Mouse (Mus musculus) liver (tissue): ENCODE results near the gene Cdh22.

Source experiments
- DNase-seq: peaks from one replicate; pipeline ENCODE4 v3.0.0-alpha.2; 2020; ENCODE audit warnings: mixed read lengths

The Cdh22 gene

GRCm38 (mm10) chr2:165234613-165235291, at the start of gene Cdh22:
Cdh22 (minus strand) TSS chr2:165234853.
- DNase-seq, result peak; percentile 32

DNA sequence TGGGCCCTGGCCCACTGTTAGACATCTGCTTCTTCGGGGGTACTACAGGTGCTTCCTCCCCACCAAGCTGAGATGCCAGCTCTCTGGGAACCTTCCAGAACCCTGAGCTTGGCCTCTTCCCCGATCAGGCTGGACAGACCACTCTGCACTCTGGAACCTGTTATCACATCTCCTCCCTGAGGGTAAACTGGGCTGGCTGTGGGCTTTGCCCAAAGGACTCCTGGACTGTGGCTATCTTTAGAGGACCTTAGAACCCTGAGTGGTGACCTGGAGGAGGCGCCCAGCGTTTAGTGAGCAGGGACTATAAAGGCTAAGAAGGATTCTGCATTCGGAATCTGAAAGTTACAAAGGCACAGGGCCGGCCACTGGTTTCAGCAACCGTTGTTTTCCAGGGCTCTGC, 49.7 kb upstream of the Cdh22 start:
- DNase-seq, result no peak

DNA sequence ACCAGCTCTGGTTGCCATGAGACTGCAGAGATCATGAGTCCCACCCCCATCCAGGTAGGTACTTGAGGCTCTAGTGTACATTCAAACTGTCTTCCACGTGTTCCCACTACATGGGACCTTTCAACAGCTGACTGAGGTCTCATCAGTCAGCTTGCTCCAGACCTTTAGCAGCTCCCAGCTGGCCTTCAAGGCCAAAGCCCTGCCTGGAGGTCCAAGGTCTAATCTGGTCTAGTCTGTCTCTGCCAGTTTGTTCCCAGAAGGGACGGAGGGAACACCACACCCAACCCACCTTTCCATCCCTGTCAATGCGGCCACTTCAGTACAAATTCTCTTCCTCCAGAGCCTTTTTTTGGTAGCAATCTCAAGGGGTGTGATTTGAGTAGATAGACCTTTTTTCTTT, 49.0 kb upstream of the Cdh22 start:
- DNase-seq, result no peak

GRCm38 (mm10) chr2:165281779-165282311, 47.2 kb upstream of the Cdh22 start:
- no peak for DNase-seq

DNA sequence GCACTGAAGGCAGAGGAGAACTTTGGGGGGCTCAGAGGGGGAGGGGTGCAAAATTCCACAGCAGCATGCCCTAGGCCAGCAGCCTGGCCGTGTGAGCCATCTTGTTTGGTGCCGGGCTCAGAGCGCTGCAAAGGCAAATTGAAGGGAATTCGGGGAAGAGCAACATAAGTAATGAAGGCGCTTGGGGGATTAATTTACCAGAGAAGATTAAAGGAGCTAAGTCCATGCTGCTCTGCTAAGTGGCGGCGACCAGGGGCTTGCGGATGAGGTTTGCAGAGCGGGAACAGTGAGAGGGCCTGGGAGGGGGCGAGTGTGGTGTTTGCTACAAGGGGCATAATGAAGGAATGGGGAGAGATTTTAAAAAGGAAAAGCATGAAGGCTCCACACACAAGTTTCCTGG, 44.7 kb upstream of the Cdh22 start:
- DNase-seq, result no peak

DNA sequence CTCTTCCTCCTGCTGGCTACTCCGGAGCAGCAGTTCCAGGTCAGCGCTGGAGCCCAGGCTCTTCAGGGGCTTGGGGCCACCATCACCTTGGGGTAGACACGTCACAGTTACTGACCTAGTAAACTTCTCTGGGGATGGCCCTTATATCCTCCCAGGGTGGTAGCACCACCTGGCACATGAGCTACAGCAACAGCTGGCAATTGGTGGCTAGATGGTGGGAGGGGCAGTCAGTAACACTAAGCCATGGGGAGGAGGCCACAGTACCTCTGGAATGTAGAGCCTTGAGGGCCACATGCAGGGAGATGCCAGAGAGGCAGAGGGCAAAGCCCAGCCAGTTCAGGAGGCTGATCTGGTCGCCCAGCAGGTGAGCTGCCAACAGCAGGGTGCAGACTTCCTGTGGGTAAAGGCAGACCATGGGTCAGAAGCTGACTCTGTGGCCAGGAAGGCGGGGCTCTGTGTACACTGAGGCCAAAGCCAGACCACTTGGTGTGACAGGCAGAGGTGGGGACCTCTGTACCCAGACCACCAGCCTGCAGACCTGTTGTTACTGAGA, 42.6 kb upstream of the Cdh22 start:
- DNase-seq, result no peak

- DNase-seq, result peak; percentile 50
Measured at GRCm38 (mm10) chr2:165275824-165276223, 41.2 kb upstream of the Cdh22 start.

DNA sequence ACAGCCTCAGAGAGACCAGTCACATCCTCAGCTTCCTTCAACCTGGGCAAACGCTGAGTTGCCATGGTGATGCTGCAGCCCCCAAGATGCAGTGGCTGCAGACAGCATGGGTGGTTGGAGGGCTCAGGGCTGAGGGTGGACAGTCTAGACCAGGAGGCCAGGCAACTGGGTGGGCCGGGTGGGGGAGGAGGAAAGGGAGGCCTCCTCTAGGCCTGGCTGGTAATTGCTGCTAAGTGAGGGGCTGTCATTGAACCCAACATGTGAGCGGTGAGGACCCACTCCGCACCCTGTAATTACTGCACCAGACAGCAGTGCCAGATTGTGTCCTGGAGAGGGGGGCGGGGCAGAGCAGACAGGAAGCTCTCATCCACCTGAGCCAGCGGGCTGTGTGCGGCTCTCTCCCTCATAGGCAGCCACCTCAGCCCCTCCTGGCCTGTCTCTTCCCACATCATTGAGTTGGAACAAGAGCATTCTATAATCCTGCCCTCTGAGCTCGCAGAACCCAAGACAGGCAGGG, 40.5 kb upstream of the Cdh22 start:
- DNase-seq, result no peak

DNA sequence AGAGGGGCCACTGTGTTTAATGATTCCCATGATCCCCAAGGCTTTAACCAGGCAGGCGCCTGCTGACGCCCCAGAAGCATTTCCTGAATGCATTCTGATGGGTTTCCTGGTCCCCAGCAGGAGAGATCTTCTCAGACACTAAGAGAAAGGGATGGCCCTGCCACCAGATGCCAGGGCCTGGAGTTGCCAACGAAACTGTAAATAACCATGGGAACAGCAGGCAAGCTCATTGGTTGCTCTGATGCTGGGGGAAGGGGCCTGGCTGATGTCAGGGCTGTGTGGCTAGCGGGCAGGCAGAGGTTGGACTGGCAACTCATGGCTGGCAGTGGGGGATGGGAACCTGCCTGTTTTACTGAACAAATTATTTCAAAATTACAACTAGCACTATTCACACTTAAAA, 38.9 kb upstream of the Cdh22 start:
- no peak for DNase-seq

DNA sequence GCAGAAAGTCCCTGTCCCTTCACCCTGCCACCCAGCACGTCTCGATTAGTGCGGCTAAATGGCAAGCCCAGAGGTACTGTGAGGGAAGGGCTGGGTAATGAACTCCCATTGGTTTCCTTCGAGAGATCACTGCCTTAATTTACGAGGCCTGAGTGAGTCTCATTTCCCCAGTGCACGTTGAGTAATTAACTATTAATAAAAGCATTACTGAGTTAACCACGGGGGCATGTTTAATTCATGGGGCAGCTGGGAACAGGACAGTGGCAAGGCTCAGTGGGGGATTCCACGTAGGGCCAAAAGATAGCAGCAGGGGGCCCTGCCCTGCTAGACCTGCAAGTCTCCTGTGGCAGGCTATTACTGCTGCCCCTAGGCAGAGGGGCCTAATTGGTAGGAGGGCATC, 36.7 kb upstream of the Cdh22 start:
- DNase-seq, result no peak

DNA sequence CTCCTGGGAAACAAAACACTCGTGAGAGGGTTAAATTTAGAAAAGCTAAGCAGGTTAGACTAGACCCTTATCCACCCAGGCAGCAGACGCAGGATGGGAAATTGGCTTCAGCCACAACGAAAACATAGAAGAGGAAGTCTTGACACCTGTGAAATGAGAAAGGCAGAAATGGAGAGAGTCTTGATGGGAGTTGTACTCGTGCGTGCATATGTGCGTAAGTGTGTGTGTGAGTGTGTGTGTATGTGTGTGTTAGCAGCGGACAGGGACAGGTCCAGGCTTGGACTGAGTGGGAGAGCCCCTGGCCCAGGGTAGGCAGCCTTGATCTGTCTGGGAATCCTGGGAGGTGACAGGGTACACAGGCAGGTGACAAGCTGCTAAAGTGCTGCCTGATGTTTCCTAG, 36.2 kb upstream of the Cdh22 start:
- no peak for DNase-seq

- DNase-seq, result no peak
Measured at GRCm38 (mm10) chr2:165266739-165267138, 32.1 kb upstream of the Cdh22 start.

GRCm38 (mm10) chr2:165263861-165264260, 29.2 kb upstream of the Cdh22 start:
- no peak for DNase-seq

- no peak for DNase-seq
Measured at GRCm38 (mm10) chr2:165262274-165262990, 27.8 kb upstream of the Cdh22 start.

GRCm38 (mm10) chr2:165259859-165260258, 25.2 kb upstream of the Cdh22 start:
- DNase-seq, result no peak

DNA sequence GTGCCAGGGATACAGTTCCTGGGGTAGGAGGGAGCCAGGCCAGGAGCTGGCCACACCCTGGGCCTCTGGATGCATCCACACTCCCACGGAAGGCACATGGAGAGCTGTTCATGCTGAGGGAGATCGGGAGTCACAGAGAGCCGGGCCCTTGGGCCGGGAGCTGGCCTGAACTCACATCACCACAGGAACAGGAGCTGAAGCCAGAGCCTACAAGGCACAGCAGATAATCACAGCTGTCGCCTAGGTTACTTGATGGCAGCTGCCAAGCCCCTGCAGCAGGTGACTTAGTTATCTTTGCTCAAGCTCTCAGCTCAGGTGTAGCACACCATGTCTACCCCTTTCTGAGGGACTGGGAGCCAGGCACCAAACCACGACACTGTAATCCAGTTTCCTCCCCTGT, 23.7 kb upstream of the Cdh22 start:
- DNase-seq, result no peak

DNA sequence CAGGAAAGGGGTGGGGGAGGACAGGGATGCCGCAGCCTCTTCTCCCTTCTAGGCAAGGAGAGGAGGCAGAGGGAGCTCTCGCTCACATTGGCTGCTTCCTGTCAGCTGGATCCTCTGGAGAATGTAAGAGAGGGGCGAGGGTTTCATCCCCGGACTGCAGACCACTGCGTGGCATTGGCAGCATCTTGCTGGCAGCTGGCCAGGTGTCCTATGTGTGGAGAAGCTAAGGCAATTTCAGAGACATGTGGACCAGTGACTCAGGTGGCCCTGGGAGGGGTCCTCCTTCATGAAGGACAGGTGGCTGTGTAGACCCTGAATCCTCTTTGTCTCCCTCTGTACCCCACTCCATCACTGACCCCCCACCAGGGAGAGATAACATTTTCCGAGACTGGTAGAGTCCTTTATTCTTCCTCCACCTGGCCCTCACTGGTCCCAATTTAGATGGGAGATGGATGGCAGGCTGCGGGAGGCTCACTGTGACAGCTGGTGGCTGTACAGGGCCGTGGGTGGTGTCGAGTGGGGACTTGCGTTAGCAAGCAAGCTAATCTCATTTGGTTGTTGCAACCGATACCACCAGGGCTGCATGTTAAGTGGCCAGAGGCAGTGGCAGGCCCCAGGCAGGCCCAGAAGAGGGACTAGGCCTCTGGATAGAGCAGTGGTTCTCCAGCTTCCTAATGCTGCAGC, 22.6 kb upstream of the Cdh22 start:
- DNase-seq, result no peak

GRCm38 (mm10) chr2:165256213-165256612, 21.6 kb upstream of the Cdh22 start:
- DNase-seq, result no peak

- no peak for DNase-seq
Measured at GRCm38 (mm10) chr2:165253867-165254266, 19.2 kb upstream of the Cdh22 start.

DNA sequence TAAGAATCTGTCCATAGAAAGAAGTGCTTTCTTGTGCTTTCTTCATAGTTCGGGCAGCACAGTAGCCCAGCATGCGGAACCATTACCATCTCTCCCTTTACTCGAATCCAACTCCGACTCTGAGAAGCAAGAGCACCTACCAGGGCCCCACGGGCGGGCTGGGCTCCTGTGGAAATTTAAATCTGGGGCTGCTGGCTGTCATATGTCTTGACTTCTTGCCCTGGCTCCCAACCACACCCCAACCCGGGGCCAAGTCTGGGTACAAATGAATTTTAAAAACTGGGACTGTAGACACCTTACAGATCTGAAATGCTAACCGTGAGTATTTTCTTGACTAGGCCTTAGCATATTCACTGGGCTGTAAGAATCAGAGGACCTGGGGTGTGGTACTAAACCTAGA, 18.6 kb upstream of the Cdh22 start:
- DNase-seq, result no peak

DNA sequence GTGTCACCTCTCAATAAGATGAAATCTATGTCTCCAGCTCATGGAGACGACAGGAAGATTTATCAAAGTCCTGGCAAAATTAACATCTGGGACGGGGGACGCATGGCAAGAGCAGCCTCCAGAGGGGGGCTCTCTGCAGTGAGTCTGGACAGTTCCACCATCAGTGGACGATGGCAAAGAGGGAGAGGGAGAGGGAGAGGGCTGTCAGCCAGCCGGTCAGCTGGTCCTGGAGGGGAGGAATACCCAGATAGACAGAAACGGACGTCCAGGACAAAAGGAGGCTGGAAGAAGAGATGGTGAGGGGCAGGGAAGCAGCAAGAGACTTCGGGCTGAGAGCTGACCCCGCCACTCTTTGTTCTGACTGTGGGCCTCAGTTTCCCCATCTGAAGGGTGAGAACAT, 18.1 kb upstream of the Cdh22 start:
- no peak for DNase-seq

- no peak for DNase-seq
Measured at GRCm38 (mm10) chr2:165252381-165252780, 17.7 kb upstream of the Cdh22 start.

GRCm38 (mm10) chr2:165250903-165251302, 16.2 kb upstream of the Cdh22 start:
- DNase-seq, result no peak
